Mouse (Mus musculus) cortical plate, adult 2 months (tissue): ENCODE data around the gene Vmn1r152.
"Not testable (repeated sequence)": the region's sequence is repeated elsewhere in the genome, so short reads cannot be mapped to it uniquely, and the experiment has no call there.

ENCODE experiments used
- CTCF ChIP-seq: fragments of 200-500 bp; IDR thresholded peaks from 2 replicates; pipeline ENCODE4 v1.5.1; 2011; ENCODE audit warnings: mild to moderate bottlenecking, control low read depth, low read length; ENCODE audit not compliant: insufficient read depth; ENCODE audit errors: extremely low read depth
- POLR2A ChIP-seq: fragments of 200-500 bp; IDR thresholded peaks from 2 replicates; pipeline ENCODE4 v1.6.1; 2011; ENCODE audit warnings: mild to moderate bottlenecking, low read length, control low read depth; ENCODE audit not compliant: insufficient read depth; ENCODE audit errors: extremely low read depth

DNA sequence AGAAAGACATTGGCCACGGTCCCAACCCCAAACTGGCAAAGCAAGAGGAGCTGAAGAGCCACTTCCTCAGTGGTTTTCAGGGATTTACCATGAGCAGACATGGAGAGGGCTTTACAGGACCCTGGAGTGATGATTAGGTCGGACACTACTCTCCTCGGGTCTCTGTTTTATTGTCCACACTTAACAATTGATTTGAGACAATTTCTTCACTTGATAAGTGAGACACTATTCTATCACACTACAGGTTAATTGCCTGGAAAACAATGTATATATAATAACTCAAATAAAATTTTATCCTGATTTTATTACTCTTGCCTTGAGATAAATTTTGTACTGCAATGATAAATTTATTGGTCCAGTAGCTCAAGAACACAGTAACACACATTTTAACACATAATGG, 42.5 kb downstream of the Vmn1r152 start, which contains the start of gene Gm4201:
- TF ChIP-seq POLR2A, CTCF: not testable (repeated sequence)
